Mouse (Mus musculus) cerebellum, adult 8-10 months (tissue): ENCODE results near the gene Clec9a.
A peak's percentile ranks its signal among the peaks of the same experiment; 100 is the strongest.

Experiments used
- DNase-seq: peaks from one replicate; pipeline ENCODE4 v3.0.0; 2022

The Clec9a gene

DNA sequence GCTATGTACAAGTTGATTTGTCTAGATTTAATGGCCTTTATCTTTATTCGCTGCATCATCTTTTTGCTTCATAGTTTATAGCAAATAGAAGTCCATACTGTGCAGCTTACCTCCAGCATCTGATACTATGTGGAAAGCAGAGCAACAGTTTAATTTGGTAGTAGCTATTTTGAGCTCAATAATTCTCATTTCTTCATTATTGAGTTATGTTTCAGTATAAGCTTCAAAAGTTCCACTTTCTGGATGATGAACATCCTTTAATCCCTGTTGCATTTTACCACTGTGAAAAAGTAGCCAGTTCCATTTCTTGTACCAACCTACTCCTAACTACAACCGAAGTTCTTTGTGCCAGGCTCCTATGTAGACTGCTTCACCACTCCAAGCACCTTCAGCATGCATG lies at the start of gene Clec9a:
Gene Clec9a (plus strand): TSS at position 301 of the 400 bp plus-strand sequence.
- no peak for DNase-seq

- no peak for DNase-seq
Measured at GRCm38 (mm10) chr6:129359515-129359914, 49.1 kb upstream of the Clec9a start.

DNA sequence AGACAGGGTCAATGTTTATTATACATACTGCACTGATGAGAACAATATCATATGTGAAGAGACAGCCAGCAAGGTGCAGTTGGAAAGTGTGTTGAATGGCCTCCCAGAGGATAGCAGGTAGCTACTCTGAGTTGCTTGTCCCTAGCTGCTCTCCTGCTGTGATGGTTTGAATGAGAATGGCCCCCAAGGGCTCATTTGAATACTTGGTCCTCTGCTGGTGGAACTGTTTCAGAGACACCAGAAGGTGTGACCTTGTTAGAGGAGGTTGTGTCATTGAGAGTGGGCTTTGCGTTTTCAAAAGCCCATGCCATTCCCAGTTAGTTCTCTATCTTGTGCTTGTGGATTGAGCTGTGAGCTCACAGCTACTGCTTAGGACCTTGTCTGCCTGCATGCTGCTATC lies 44.7 kb upstream of the Clec9a start:
- DNase-seq = no peak

DNA sequence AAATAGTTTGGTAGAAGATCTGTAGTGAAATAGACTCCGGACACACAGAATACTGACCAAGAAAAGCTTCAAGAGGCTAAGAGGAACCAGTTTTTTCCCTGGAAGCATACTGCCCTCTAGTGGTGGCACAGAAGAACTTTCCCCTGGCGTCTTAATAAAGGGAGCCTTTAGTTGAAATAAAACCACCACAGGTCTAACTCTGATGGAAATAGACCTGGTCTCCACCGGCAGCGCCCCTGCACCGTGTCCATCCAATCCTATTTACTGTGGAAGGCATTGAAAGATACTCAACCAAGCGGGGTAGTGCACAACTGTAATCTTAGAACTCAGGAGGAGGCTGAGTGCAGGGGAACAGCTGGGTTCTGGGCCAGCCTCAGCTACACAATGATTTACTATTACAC lies 42.7 kb upstream of the Clec9a start:
- DNase-seq = peak; percentile 26

DNA sequence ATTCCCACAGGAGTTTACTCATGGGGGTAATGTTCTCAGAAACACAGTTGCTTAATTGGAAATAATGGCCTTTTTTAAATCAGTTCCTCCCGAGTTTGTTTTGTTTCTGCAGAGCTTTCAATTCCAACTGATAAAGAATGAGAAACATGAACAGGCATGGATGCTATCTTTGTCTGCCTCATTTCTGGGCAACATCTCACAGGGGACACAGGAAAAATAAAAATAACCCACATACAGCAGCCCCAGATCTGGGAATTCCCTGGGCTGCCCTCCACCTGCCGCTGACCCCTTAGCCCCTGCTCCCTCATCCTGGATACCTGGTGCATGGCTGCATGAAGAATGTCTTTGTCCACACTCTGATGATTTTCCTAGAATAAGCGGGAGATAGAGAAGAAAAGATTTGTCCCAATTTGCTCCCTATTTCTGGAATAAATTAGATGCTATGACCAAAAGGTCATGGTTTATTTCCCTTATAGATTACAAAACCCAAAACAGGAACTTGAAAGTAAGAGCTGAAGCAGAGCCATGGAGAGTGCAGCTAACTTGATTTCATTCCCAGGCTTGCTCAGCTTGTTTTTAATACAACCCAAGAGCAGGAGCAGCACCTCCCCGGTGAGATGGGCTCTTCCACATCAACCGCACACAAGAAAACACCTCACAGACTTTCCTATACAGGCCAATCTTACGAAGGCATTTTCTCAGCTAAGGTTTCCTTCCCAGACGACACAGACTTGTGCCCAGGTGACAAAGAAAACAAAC lies 39.1 kb upstream of the Clec9a start:
- no peak for DNase-seq

- DNase-seq = no peak
Measured at GRCm38 (mm10) chr6:129374937-129375471, 33.7 kb upstream of the Clec9a start.

- no peak for DNase-seq
Measured at GRCm38 (mm10) chr6:129380454-129380853, 28.2 kb upstream of the Clec9a start.

DNA sequence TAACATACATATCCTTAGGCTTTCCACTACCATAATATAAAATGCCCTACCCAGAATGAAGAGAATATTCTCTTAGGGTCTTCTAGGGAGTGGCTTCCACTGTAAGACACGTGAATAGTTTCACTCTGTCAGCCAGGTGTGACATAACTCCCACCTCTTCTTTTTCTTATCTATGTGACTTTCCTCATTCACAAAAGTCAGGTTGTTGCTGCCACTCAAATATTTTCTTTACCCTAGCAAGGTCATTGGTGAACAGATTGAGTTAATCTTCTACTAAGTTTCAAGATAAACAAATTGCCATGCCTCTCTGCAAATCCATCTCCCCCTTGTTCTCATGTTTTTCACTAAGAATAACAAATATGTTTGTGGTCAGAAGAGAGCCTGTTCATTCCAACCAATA lies 26.9 kb upstream of the Clec9a start:
- no peak for DNase-seq

DNA sequence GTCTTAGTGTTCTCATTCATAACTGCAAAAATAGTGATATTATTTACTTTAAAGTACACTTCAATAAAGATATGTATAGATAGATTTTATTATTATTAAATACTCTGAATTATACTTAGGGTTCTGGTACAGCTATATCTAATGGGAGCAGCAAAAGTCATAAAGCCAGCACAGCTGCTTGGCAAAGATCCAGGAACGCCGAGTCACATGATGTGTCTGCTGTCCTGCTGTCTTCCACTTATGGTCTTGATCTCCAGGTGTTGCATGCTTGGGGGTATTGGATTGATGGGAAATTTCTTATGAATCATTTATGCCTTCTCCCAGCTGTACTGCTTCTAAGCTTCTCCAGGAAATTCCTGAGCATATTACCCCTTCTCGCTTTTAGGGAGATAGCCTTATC lies 25.2 kb upstream of the Clec9a start:
- no peak for DNase-seq

- no peak for DNase-seq
Measured at GRCm38 (mm10) chr6:129385000-129385399, 23.7 kb upstream of the Clec9a start.

DNA sequence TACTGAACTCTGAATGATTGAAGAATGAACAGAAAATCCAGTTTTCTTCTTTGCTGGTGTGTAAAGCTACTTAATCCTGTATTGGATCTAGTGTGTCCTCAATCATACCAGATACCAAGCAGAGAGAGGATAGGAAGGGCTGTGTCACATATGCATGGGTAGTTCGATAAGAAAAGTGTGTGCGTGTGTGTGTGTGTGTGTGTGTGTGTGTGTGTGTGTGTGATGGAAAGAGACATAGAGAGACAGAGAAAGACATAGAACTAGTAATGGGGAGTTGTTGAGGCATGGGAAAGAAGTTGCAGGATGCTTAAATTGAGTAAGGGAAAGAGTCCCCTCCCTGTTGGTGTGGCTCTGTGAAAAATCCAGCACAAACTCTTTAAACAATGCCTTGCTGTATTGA lies 22.9 kb upstream of the Clec9a start, which contains the start of gene Clec12b:
Gene Clec12b (minus strand): TSS at position 101 of the 400 bp plus-strand sequence.
- no peak for DNase-seq

GRCm38 (mm10) chr6:129393087-129393720 lies 15.5 kb upstream of the Clec9a start:
- DNase-seq = no peak

GRCm38 (mm10) chr6:129393732-129394131 lies 14.9 kb upstream of the Clec9a start:
- DNase-seq = no peak

GRCm38 (mm10) chr6:129396997-129397396 lies 11.7 kb upstream of the Clec9a start, which contains the start of gene Clec1b:
Clec1b (plus strand) TSS chr6:129397297.
- DNase-seq = no peak

GRCm38 (mm10) chr6:129399945-129400344 lies 8.7 kb upstream of the Clec9a start:
- DNase-seq = no peak

- DNase-seq = no peak
Measured at GRCm38 (mm10) chr6:129402404-129402803, 6.3 kb upstream of the Clec9a start.

- DNase-seq = no peak
Measured at GRCm38 (mm10) chr6:129403391-129403790, 5.3 kb upstream of the Clec9a start.

DNA sequence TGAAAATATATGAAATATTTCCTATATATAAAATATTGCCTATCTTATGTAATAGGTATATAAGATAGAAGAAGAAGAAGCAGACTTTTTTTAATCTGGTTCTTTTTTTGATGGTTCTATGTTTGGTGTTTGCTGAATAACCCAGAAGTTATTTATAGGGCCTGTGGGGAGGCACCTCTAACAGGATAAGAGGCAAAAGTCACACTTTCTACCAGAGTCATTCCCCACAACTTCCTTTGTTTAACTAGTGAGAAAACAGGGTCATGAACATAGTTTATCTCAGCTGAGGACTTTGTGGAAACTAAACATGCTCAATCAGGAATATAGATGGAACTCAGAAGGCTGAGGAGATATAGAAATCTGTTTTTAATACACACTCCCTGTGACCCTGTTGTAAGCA lies 2.7 kb upstream of the Clec9a start:
- no peak for DNase-seq

DNA sequence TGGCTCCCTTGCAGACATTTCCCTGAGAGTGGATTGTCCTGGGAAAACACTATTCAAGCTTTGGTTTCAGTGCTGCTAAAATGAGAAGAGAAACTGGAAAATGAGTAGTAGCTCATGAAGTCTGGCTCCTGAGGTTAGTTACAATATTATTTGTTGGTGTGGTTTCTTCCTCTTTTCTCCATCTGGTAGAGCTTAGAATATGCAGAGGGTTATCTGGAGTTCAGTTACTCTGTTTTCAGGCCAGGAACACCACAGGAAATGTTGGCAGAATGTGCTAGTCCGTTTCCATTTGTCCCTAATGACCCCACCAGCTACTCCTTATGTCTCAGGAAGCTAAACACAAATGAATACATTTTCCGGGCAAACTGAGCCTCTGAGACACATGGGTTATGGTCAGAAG lies 1.3 kb upstream of the Clec9a start:
- DNase-seq = no peak

DNA sequence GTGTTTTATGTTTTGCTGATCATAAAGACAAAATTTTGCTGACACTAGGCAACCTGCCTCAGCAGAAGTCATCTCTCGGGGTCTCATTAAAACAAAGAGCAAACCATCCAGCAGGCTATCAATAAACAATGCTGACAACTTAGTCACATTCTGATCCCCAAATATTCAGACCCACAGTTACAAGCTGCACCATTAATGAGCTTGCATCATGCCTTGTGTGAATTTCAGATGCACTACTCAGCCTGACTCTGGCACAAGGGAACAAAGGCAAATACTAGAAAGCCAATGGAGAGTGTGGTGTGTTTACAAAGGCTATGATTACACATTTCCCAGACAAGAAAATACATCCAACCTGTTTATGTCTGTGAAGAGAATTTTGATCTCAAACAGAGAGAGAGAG lies 5.5 kb downstream of the Clec9a start:
- DNase-seq = no peak

- no peak for DNase-seq
Measured at GRCm38 (mm10) chr6:129422311-129422710, 13.6 kb downstream of the Clec9a start.

- no peak for DNase-seq
Measured at GRCm38 (mm10) chr6:129423040-129423733, 14.5 kb downstream of the Clec9a start.

DNA sequence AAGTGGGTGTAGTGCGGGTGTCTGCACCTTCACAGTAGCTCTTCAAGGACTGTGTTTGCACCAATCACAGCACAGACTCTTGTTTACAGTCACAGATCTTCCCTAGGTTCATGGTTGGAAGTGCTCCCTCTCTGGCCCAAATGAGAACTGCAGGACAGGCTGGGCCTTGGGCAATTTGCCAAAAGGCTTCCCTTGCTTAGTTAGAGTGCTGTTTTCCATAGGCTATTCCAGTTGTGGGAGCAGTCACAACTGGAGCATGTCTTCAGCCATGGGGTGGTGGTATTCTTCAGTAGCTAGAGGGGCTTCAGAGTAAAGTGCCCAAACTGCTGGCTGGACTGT lies 15.0 kb downstream of the Clec9a start:
- DNase-seq = peak; percentile 40

DNA sequence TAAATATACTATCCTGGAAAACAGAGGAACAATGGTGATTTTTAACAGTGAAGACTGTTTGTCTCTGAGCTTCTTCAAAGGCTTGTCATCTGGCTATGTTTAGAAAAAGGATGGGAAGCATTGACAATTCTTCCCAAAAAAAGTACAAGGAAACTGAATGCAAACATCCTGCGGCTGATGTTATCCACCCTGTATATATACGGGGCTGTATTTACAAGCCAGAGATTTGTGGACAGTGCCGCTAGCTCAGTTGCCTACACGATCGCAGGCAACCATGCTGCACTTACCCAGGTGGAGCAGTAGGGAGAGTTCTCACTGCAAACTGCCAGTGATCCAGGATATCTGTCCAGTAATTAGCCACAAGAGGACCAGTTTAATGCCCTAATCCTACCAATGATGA lies 16.6 kb downstream of the Clec9a start:
- no peak for DNase-seq
